Mouse (Mus musculus): ENCODE measurements around the gene Klhl41.

- TF ChIP-seq CTCF (IDR thresholded peaks at IDR 0.05; ENCODE audit: extremely low read depth, insufficient read length, insufficient replicate concordance, low read depth, low read length) (no peak), POLR2A (IDR thresholded peaks at IDR 0.05; ENCODE audit: low read depth, low read length) (no peak)
Observed at GRCm38 (mm10) chr2:69713626-69714014, 43.7 kb downstream of the Klhl41 start.
